Mouse (Mus musculus) NIH3T3 (cell line): Measurements from ENCODE around the gene Gm2056.
"Not testable (repeated sequence)": the region's sequence is repeated elsewhere in the genome, so short reads cannot be mapped to it uniquely, and the experiment has no call there.

ENCODE experiments used
- DNase-seq: peaks from one replicate; pipeline ENCODE4 v3.0.0-alpha.2; 2012; ENCODE audit warnings: low read depth

Gm2056 gene

DNA sequence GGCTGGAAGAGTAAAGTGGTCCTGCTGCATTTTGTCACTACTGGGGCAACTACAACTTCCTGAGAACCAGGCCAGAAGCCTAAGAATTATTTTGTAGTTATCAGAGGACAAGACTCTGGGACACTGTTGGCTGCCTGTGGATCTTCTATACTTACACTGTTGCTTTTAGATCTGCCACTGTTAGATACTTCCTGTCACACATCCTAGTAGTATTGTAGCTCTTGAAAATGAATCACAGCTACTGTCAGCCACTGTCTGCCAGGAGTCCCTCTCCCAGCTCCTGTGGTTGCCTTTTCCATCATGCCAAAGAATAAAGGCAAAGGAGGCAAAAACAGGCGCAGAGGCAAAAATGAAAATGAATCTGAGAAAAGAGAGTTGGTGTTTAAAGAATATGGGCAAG, at the start of gene Gm2056:
Gene Gm2056 (plus strand): TSS at position 301 of the 400 bp plus-strand sequence.
- DNase-seq: not testable (repeated sequence)

DNA sequence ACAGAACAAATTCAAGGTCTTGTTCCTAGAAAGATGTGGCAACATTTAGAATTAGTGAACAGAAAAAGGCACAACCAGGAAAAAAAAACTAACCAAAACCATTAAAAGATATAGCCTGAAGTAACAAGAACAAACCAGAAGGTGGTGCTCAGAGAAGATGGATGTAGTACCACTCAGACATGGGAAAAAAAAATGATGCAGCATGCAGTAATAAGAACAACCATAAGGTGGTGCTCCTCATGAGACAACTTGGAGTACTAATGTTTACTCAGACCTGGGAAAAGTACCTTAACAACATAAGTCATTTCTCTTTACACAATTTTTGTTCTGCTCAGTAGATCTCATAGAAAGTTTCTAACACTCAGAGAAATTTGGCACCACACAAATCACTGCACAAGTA, 42.8 kb upstream of the Gm2056 start:
- DNase-seq: not testable (repeated sequence)

DNA sequence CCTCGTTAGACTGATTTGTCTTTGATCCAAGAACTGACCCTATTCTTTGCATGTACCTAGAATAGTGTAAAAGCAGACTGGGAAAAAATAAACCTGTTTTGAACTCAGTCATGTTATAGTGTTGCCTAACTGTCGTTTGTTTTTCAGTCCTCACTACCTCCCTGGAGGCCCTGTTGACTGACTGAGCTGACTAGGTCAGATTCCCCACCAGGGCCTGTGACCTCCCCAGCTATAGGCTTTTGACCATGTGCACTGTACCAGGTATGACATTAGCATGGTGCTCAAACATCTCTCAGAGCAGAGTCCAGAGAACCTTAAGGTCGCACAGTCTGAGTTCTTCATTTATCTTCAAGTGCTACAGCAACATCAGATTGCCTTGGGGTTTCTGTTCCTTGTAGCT, 22.7 kb upstream of the Gm2056 start:
- not testable (repeated sequence) for DNase-seq

DNA sequence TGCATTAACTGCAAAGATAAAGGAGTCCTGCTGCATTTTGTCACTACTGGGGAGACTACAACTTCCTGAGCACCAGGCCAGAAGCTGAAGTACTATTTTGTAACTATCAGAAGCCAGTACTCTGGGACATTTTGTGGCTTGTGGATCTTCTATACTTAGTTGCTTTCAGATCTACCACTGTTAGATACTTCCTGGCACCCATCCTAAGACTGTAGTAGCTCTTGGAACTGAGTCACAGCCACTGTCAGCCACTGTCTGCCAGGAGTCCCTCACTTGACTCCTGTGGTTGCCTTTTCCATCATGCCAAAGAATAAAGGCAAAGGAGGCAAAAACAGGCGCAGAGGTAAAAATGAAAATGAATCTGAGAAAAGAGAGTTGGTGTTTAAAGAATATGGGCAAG, 15.3 kb upstream of the Gm2056 start, which contains the start of gene Gm2075:
Gene Gm2075 (plus strand): TSS at position 301 of the 400 bp plus-strand sequence.
- DNase-seq: not testable (repeated sequence)

DNA sequence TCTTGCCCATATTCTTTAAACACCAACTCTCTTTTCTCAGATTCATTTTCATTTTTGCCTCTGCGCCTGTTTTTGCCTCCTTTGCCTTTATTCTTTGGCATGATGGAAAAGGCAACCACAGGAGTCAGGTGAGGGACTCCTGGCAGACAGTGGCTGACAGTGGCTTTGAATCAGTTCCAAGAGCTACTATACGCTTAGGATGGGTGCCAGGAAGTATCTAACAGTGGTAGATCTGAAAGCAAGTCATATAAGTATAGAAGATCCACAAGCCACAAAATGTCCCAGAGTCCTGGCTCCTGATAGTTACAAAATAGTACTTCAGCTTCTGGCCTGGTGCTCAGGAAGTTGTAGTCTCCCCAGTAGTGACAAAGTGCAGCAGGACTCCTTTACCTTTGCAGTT, 8.1 kb upstream of the Gm2056 start, which contains the start of gene Gm6803:
Gene Gm6803 (minus strand): TSS at position 101 of the 400 bp plus-strand sequence.
- DNase-seq: not testable (repeated sequence)

DNA sequence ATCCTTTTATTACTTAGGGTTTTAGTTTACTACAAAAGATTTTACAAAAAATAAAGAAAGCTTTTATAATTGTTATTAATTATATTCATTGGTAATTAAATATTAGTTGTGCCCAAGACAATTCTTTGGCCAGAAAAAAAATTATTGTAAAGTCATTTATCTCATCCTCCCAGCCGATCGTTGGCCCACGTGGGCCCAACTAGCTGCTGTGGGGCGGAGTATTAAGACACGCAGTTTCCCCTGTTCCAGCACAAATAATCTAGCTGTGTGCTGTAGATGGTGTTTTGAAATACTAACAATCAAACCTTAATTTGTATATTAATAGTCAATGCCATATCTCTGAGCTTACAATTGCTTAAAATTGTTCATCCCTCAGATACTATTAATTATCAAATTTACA, 5.4 kb downstream of the Gm2056 start:
- not testable (repeated sequence) for DNase-seq

DNA sequence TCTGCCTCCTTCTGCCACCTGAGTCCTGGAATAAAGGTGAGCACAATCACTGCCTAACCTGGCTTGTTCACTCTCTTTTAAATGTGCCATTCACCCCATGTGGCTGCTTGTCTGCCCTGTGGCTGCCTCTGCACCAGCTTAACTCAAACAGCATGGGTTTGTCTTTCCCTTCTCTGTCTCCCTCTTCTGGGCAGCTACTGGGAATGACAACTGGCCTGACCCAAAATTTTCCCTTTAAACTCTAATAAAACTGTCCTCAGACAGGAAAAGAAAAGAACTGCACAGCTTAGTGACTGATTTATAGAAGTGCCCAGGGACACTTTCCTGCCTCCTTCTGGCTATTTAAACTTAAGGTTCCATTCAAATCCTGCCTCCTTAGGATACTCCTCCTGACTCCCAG, 12.3 kb downstream of the Gm2056 start:
- not testable (repeated sequence) for DNase-seq

DNA sequence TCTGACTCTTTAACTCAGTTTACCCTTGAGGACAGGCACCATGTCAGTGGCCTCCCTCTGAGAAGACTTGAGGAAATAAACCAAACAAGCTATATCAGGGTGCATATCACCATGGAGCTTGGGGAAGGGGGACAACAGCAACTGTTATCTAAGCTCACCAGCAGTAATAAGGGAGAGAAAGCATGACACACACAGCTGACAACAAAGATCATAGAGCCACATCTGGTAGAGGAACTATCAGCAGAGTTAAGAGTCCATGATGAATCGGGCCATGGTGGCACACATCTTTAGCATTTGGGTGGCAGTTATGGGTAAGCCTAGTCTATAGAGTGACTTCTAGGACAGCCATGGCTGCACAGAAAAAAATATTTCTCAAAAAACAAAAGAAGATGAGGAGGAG, 12.9 kb downstream of the Gm2056 start:
- DNase-seq: not testable (repeated sequence)

DNA sequence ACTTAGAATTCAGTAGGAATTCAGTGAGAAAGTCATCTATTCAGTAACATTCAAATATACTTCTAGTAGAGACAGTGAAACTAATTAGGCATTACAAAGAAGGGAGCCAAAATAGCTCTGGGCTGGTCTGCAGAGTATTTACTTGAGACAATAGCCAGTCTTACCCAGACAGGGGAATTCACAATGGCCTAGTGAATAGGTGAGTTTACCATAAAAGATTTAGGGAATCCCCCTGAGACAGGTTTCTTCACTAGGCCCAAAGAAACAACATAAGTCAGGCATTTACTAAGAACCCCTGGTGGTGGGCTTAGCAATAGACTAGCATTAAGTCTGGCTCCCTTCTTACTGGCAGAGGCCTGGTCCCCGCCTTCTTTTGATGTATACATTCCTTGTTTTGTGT, 18.4 kb downstream of the Gm2056 start:
- not testable (repeated sequence) for DNase-seq
